Mouse (Mus musculus): ENCODE results near the gene Tmem106b.

DNA sequence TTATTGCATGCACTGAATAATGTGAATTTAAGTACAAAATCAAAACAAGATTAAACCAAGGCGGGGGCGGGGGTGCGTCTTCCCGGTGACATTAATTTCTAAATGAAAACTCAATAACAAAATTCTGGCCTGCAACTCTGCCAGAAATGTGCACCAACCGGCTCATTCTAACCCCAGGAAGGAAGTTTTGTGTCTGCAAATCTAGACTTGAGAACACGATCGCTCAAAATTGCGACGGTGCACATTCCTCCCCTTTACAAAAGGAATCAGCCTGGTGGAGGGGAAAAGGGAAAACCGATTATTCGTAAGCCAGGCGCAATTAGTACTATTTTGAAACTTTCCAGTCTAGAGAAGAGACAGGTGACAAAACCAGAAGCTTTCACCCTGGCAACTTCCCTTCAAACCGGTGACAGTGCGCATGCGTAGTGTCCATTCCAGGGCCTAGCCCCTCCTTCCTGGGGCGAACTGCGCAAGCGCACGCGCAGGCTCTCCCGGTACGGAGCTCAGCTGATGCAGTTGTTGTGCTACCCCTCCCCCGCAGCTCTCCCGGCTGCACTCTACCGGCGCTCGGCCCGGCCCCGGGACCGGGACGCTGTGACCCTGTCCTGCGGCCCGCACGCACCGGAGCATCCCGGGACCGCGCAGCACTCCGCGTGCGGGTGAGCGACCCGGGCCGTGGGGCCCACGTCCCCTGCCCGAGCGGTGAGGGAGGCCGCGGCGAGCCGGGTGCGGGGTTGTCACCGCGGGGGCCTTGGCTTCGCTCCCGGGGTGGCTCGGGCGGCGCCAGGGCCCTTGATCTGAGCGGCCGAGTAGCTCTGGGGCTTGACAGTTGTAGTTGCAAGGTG, at the start of gene Tmem106b:
- no peak for TF ChIP-seq ZNF384 (IDR thresholded peaks at IDR 0.05; ENCODE audit: low read depth, low read length)
- TF ChIP-seq MAFK (IDR thresholded peaks at IDR 0.05; ENCODE audit: insufficient read depth, low read depth, low read length) = no peak
- TF ChIP-seq CHD2 (IDR thresholded peaks at IDR 0.05; ENCODE audit: low read depth, low read length) = no peak
- TF ChIP-seq HCFC1 (IDR thresholded peaks at IDR 0.05; ENCODE audit: borderline replicate concordance, insufficient read depth, low read length) = no peak; the same call in 1 of the 2 replicates
